Mouse (Mus musculus) adrenal gland, postnatal 4 days (tissue): ENCODE results near the gene Syn2. TPM values are rescaled to one million over a fixed set of nuclear protein-coding genes. Genes with fewer than 3 reads are reported as not detected.

Experiments used
- DNase-seq, 2 experiments: peaks; one replicate each; pipeline ENCODE4 v3.0.0; 2021 to 2022; ENCODE audit warnings: low spot score in 2 of 2, mixed read lengths in 2 of 2
- total RNA-seq, 2 experiments: library from RNA; stranded (reverse); gene quantifications; 2 replicates each; pipeline ENCODE4 v1.2.3; 2021

Syn2 gene
- total RNA-seq, 2 experiments from 2014 or later: 30.8 to 43.9 TPM

- DNase-seq: no peak
Measured at GRCm38 (mm10) chr6:115286441-115286840, 151.7 kb downstream of the Syn2 start.

- no peak for DNase-seq
Measured at GRCm38 (mm10) chr6:115288223-115288622, 153.5 kb downstream of the Syn2 start.

- DNase-seq: no peak
Measured at GRCm38 (mm10) chr6:115290561-115290960, 155.9 kb downstream of the Syn2 start.

- DNase-seq: no peak
Measured at GRCm38 (mm10) chr6:115291068-115291467, 156.4 kb downstream of the Syn2 start.

- DNase-seq: no peak
Measured at GRCm38 (mm10) chr6:115291823-115292222, 157.1 kb downstream of the Syn2 start.

GRCm38 (mm10) chr6:115292621-115293020, 157.9 kb downstream of the Syn2 start:
- no peak for DNase-seq

GRCm38 (mm10) chr6:115293877-115294276, 159.2 kb downstream of the Syn2 start:
- no peak for DNase-seq

GRCm38 (mm10) chr6:115307134-115307533, 172.4 kb downstream of the Syn2 start:
- no peak for DNase-seq

- DNase-seq: no peak
Measured at GRCm38 (mm10) chr6:115312780-115313179, 178.1 kb downstream of the Syn2 start.

GRCm38 (mm10) chr6:115313235-115313738, 178.6 kb downstream of the Syn2 start:
- no peak for DNase-seq

GRCm38 (mm10) chr6:115313910-115314309, 179.2 kb downstream of the Syn2 start:
- DNase-seq: no peak

- no peak for DNase-seq
Measured at GRCm38 (mm10) chr6:115315770-115316169, 181.1 kb downstream of the Syn2 start.

- DNase-seq: no peak
Measured at GRCm38 (mm10) chr6:115316811-115317221, 182.1 kb downstream of the Syn2 start.

- DNase-seq: no peak
Measured at GRCm38 (mm10) chr6:115318811-115319210, 184.1 kb downstream of the Syn2 start.

- DNase-seq: no peak
Measured at GRCm38 (mm10) chr6:115319686-115320085, 185.0 kb downstream of the Syn2 start.

- DNase-seq: no peak
Measured at GRCm38 (mm10) chr6:115320927-115321714, 186.4 kb downstream of the Syn2 start.

GRCm38 (mm10) chr6:115321883-115322351, 187.2 kb downstream of the Syn2 start:
- no peak for DNase-seq

- DNase-seq: no peak
Measured at GRCm38 (mm10) chr6:115322956-115323355, 188.3 kb downstream of the Syn2 start.

- no peak for DNase-seq
Measured at GRCm38 (mm10) chr6:115330964-115331363, 196.3 kb downstream of the Syn2 start.
